Comparison of ENCODE assay signal across 15 mouse cellular contexts in the genomic region with DNA sequence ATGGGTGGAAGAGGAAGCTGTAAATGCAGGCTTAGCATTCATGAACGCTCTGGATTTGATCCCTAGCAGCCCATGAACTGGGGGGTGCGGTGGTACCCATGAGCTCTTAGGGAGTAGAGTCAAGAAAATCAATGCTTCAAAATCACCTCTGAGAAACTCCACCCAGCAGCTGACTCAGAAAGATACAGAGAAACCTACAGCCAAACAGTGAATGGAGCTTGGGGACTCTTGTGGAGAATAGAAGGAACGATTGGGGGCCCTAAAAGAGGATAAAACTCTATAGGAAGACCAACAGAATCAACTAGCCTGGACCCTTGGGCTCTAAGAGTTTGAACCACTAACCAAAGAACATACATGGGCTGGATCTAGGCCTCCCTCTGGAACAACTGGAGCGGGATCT.
"Had no signal": no experiment of that assay in that cellular context is flagged by ENCODE, and none has a peak within 500 bp of the region (broad histone marks: within the 10 kb centered on the region; RNA-seq: fewer than 3 reads in every experiment).

No protein-coding gene starts in this region.

- H3K4me3 ChIP-seq: neural tube, embryonic 15.5 days; stomach, embryonic 15.5 days had no signal

- H3K27me3 ChIP-seq: neural tube, embryonic 15.5 days; stomach, embryonic 15.5 days had no signal

- H3K4me1 ChIP-seq: stomach, embryonic 15.5 days had no signal

- H3K9me3 ChIP-seq: neural tube, embryonic 15.5 days; stomach, embryonic 15.5 days had no signal

- H3K4me2 ChIP-seq: neural tube, embryonic 15.5 days; stomach, embryonic 15.5 days had no signal

- DNase-seq: retina, postnatal 1 day; right cerebral cortex, adult 18-20 months; right cerebral cortex, postnatal 14 days; right cerebral cortex, postnatal 25 days; right cerebral cortex, postnatal 4 days; spleen, adult 18-20 months; thymus, adult 18-20 months; thymus, adult 2 months; thymus, postnatal 14 days; thymus, postnatal 25 days; thymus, postnatal 36 days; thymus, postnatal 4 days had no signal

- H3K9ac ChIP-seq: neural tube, embryonic 15.5 days; stomach, embryonic 15.5 days had no signal

- H3K27ac ChIP-seq: neural tube, embryonic 15.5 days; stomach, embryonic 15.5 days; stomach, postnatal 0 days had no signal

- H3K36me3 ChIP-seq: neural tube, embryonic 15.5 days; stomach, embryonic 15.5 days had no signal
